Mouse (Mus musculus) CH12.LX (cell line): ENCODE measurements around the gene Btnl6. TPM values are rescaled to one million over a fixed set of nuclear protein-coding genes. Genes with fewer than 3 reads are reported as not detected.
"Not testable (repeated sequence)": the region's sequence is repeated elsewhere in the genome, so short reads cannot be mapped to it uniquely, and the experiment has no call there.

ENCODE experiments used
- DNase-seq: peaks from one replicate; pipeline ENCODE4 v3.0.0-alpha.2; 2013; ENCODE audit errors: extremely low read depth
- H3K27ac ChIP-seq: 2 replicates; pipeline ENCODE4 v1.5.1; 2012; ENCODE audit warnings: low read depth, mild to moderate bottlenecking, control low read depth, moderate library complexity; ENCODE audit not compliant: insufficient read depth
- H3K27me3 ChIP-seq: replicated peaks from 2 replicates; pipeline ENCODE3; 2012; ENCODE audit warnings: inconsistent platforms
- H3K36me3 ChIP-seq, 2 experiments: replicated peaks in 1 of 2; 2 replicates each; pipeline versions ENCODE3 to v1.6.1; 2012; ENCODE audit warnings: inconsistent platforms in 1 of 2, low read length in 1 of 2, mild to moderate bottlenecking in 1 of 2, mixed read lengths in 1 of 2, moderate library complexity in 1 of 2; ENCODE audit not compliant: control insufficient read depth in 1 of 2, insufficient read depth in 1 of 2
- H3K4me1 ChIP-seq, 2 experiments: 2 replicates each; pipeline ENCODE4 v1.6.1; 2012; ENCODE audit warnings: inconsistent platforms in 1 of 2, moderate library complexity in 1 of 2; ENCODE audit not compliant: insufficient read depth in 2 of 2, control insufficient read depth in 1 of 2
- H3K4me2 ChIP-seq: 2 replicates; pipeline ENCODE4 v1.6.1; 2012; ENCODE audit warnings: low read depth, mild to moderate bottlenecking, control low read depth; ENCODE audit not compliant: poor library complexity, insufficient read depth, severe bottlenecking
- H3K4me3 ChIP-seq, 3 experiments: fragments of 150-350 bp in 1 of 3; sonication (generic) in 1 of 3; replicated peaks in 1 of 3; 2 replicates each; pipeline versions ENCODE3 to v1.5.1; 2011 to 2012; ENCODE audit warnings: low read depth in 2 of 3, low read length in 2 of 3, mild to moderate bottlenecking in 2 of 3, moderate library complexity in 2 of 3, control low read depth in 1 of 3, improper control_type of control experiment in 1 of 3, inconsistent platforms in 1 of 3, mixed read lengths in 1 of 3; ENCODE audit not compliant: poor library complexity in 1 of 3
- H3K79me2 ChIP-seq: replicated peaks from 2 replicates; pipeline ENCODE4 v1.6.1; 2012; ENCODE audit warnings: mild to moderate bottlenecking, moderate library complexity; ENCODE audit not compliant: control insufficient read depth, poor library complexity, insufficient read depth, severe bottlenecking; ENCODE audit errors: extremely low read depth
- H3K9ac ChIP-seq: 2 replicates; pipeline ENCODE4 v1.6.1; 2012; ENCODE audit warnings: low read depth, mild to moderate bottlenecking, control low read depth, moderate library complexity; ENCODE audit not compliant: insufficient read depth
- H3K9me3 ChIP-seq: replicated peaks from 2 replicates; pipeline ENCODE3; 2012; ENCODE audit warnings: low read length, inconsistent platforms, mixed read lengths
- CHD2 ChIP-seq: IDR thresholded peaks from 2 replicates; pipeline ENCODE4 v1.6.1; 2011; ENCODE audit warnings: low read length, improper control_type of control experiment
- E2F4 ChIP-seq: IDR thresholded peaks from 2 replicates; pipeline ENCODE4 v1.6.1; 2011; ENCODE audit warnings: low read depth, low read length, improper control_type of control experiment; ENCODE audit not compliant: insufficient replicate concordance
- EP300 ChIP-seq: IDR thresholded peaks from 2 replicates; pipeline ENCODE4 v1.6.1; 2011; ENCODE audit warnings: low read length, improper control_type of control experiment
- HCFC1 ChIP-seq: IDR thresholded peaks from 2 replicates; pipeline ENCODE4 v1.6.1; 2012; ENCODE audit warnings: low read depth, mild to moderate bottlenecking, inconsistent platforms, low read length, improper control_type of control experiment
- IRF4 ChIP-seq: IDR thresholded peaks from 2 replicates; pipeline ENCODE4 v1.6.1; 2014; ENCODE audit warnings: low read depth, mild to moderate bottlenecking, inconsistent platforms, low read length, improper control_type of control experiment
- JUND ChIP-seq: conservative IDR thresholded peaks from 2 replicates; pipeline ENCODE4 v1.6.1; 2011; ENCODE audit warnings: low read depth, low read length, improper control_type of control experiment
- MXI1 ChIP-seq: IDR thresholded peaks from 2 replicates; pipeline ENCODE4 v1.6.1; 2011; ENCODE audit warnings: mild to moderate bottlenecking, low read depth, low read length, improper control_type of control experiment
- SIN3A ChIP-seq: IDR thresholded peaks from 2 replicates; pipeline ENCODE4 v1.6.1; 2012; ENCODE audit warnings: low read length, improper control_type of control experiment, inconsistent platforms
- TBP ChIP-seq: conservative IDR thresholded peaks from 2 replicates; pipeline ENCODE4 v1.6.1; 2011; ENCODE audit warnings: low read depth, low read length, improper control_type of control experiment
- UBTF ChIP-seq: IDR thresholded peaks from 2 replicates; pipeline ENCODE4 v1.6.1; 2012; ENCODE audit warnings: low read depth, mild to moderate bottlenecking, inconsistent platforms, low read length, improper control_type of control experiment, moderate library complexity
- USF1 ChIP-seq: IDR thresholded peaks from 2 replicates; pipeline ENCODE4 v1.6.1; 2014; ENCODE audit warnings: low read depth, mild to moderate bottlenecking, inconsistent platforms, low read length, improper control_type of control experiment
- USF2 ChIP-seq: conservative IDR thresholded peaks from 2 replicates; pipeline ENCODE4 v1.6.1; 2011; ENCODE audit warnings: low read depth, low read length, improper control_type of control experiment
- ZKSCAN1 ChIP-seq: IDR thresholded peaks from 2 replicates; pipeline ENCODE4 v1.6.1; 2012; ENCODE audit warnings: low read depth, inconsistent platforms, low read length, improper control_type of control experiment, borderline replicate concordance
- dilution Hi-C: fragments of 300-500 bp; cut with MboI; formaldehyde crosslinking; loops from 2 replicates; pipeline ENCODE4 v1.14.3; 2020; ENCODE audit warnings: low sequenced_read_pairs; ENCODE audit not compliant: extremely low pct_unique_long_range_greater_than_20kb, extremely low pct_ligation_motif_present
- in situ Hi-C: fragments of 300-500 bp; cut with MboI; formaldehyde crosslinking; loops from 3 replicates; pipeline ENCODE4 v1.14.3; 2019; ENCODE audit warnings: low sequenced_read_pairs, low pct_ligation_motif_present, low pct_unique_long_range_greater_than_20kb, mixed read lengths
- polyA plus RNA-seq: library from polyadenylated mRNA; unstranded; fragments of >175 nt; gene quantifications from 2 replicates; pipeline ENCODE4 v1.2.1, GENCODE M21; 2012; ENCODE audit warnings: low read depth; ENCODE audit not compliant: insufficient read length
- total RNA-seq, 2 experiments: library from RNA; depleted of rRNA; stranded (reverse); fragments of 300-350 nt in 1 of 2; fragments of >200 nt in 1 of 2; gene quantifications; 2 replicates each; pipeline ENCODE4 v1.2.3; 2012 to 2014

Btnl6 gene
- total and polyA plus RNA-seq, 3 experiments, result not detected

GRCm38 (mm10) chr17:34543567-34543966, 26.4 kb upstream of the Btnl6 start:
- DNase-seq, result peak; percentile 11
- H3K36me3 ChIP-seq, result peaks cover 12 to 24% of the 10 kb centered on the region in 2 experiments
- peaks cover 0 to 21% of the 10 kb centered on the region in 2 experiments; a peak in 2 of 4 replicates for H3K4me1 ChIP-seq
- H3K9ac ChIP-seq, result peak overlapping the region; percentile 66; the same call in 1 of the 2 replicates
- H3K27me3 ChIP-seq, H3K9me3 ChIP-seq, dilution Hi-C loops, H3K79me2 ChIP-seq, H3K27ac ChIP-seq: not testable (repeated sequence)
- peak overlapping the region; percentile 44 to 64 (median 60) for H3K4me3 ChIP-seq
- peak overlapping the region; percentile 61 for H3K4me2 ChIP-seq
- in situ Hi-C loops, result loop anchor here (5.0 to 10.0 kb wide), 2 partner anchors 71 to 119 kb away; no protein-coding TSS in a partner anchor
- 0 out of 2 replicates have a peak, but pooled peaks have one; percentile 46 for TF ChIP-seq SIN3A

DNA sequence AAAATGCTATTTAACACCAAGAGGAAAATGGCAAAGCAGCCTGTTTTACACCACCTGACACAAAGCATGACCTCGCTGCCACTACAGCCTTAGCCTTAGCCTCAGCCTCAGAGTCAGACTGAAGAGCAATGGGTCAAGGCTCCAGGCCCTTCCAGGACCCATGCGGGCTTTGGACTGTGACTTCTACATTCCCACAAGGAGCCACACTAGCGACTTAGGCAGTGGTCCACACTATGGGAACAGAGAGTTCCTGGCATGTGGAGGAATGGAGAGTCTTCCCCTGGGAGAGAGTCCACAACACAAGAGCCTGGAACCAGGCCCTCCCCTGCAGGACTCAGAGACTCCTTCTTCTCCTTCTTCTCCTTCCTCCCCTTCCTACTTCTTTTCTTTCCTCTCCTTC, 15.5 kb upstream of the Btnl6 start:
- Histone ChIP-seq H3K4me2 (no peak overlapping the region), H3K4me1 (no peaks in the 10 kb centered on the region), H3K9ac (no peak overlapping the region), H3K27ac (no peak overlapping the region), H3K36me3 (no peaks in the 10 kb centered on the region), H3K9me3 (no peaks in the 10 kb centered on the region), H3K27me3 (no peaks in the 10 kb centered on the region), H3K4me3 (no peak overlapping the region), H3K79me2 (no peaks in the 10 kb centered on the region)
- DNase-seq, result no peak
- no peak for TF ChIP-seq CHD2
- no peak for TF ChIP-seq TBP
- TF ChIP-seq EP300, result no peak
- TF ChIP-seq USF2, result no peak
- no peak for TF ChIP-seq SIN3A
- no peak for TF ChIP-seq HCFC1
- TF ChIP-seq MXI1, result no peak
- TF ChIP-seq E2F4, result no peak
- TF ChIP-seq IRF4, result no peak
- no peak for TF ChIP-seq USF1
- no peak for TF ChIP-seq JUND
- no peak for TF ChIP-seq ZKSCAN1
- dilution Hi-C loops, result no loop called here
- in situ Hi-C loops, result no loop called here

DNA sequence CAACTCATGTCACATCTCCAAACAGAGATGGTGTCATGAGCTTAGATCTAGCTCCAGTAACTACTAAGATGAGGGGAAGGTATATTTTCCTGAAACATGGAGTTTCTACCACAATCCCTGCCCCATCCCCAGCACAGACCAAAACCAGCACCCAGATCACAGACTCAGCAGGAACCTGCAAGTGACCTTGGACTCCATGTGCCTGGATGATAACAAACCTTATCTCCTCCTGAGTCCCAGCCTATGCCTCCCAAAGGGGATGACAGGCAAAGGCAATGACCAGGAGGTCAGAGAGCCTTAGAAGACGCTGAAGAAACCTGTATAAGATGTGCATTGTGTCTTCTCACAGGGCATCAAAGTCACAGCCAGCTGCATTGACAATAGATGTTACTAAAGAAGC, 1.8 kb upstream of the Btnl6 start:
- Histone ChIP-seq H3K36me3 (no peaks in the 10 kb centered on the region), H3K9ac (no peak overlapping the region), H3K4me1 (no peaks in the 10 kb centered on the region), H3K4me3 (no peak overlapping the region), H3K4me2 (no peak overlapping the region), H3K9me3 (no peaks in the 10 kb centered on the region), H3K27me3 (peaks cover 24% of the 10 kb centered on the region), H3K79me2 (no peaks in the 10 kb centered on the region), H3K27ac (no peak overlapping the region)
- dilution Hi-C loops (no loop called here), in situ Hi-C loops (loop anchor here (5.0 kb wide), 1 partner anchor 47 kb away; no protein-coding TSS in a partner anchor)
- no peak for DNase-seq
- TF ChIP-seq UBTF, result no peak

GRCm38 (mm10) chr17:34518571-34518970, 1.4 kb upstream of the Btnl6 start:
- H3K4me3 ChIP-seq, H3K27ac ChIP-seq, H3K4me2 ChIP-seq, H3K4me1 ChIP-seq, H3K9ac ChIP-seq, H3K36me3 ChIP-seq, H3K9me3 ChIP-seq, H3K79me2 ChIP-seq, DNase-seq, dilution Hi-C loops: not testable (repeated sequence)
- H3K27me3 ChIP-seq, result peaks cover 24% of the 10 kb centered on the region
- in situ Hi-C loops, result loop anchor here (5.0 kb wide), 1 partner anchor 46 kb away; no protein-coding TSS in a partner anchor
